Mouse (Mus musculus) cerebellum, adult 11-12 months (tissue): ENCODE data around the gene Tmem119.
"Not testable (repeated sequence)": the region's sequence is repeated elsewhere in the genome, so short reads cannot be mapped to it uniquely, and the experiment has no call there.

ENCODE experiments used
- DNase-seq: peaks from one replicate; pipeline ENCODE4 v3.0.0; 2022

Tmem119 gene

DNA sequence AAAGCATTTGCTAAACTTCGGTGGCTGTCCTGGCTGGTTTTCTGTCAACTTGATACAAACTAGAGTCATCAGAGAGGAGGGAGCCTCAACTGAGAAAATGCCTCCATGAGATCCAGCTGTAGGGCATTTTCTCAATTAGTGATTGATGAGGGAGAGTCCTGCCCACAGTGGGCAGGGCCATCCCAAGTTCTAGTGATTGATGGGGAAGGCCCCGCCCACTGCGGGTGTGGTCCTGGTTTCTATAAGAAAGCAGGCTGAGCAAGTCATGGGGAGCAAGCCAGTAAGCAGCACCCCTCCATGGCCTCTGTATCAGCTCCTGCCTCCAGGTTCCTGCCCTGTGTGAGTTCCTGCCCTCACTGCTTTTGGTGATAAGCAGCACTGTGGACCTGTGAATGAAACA, 16.2 kb downstream of the Tmem119 start:
- DNase-seq = not testable (repeated sequence)

DNA sequence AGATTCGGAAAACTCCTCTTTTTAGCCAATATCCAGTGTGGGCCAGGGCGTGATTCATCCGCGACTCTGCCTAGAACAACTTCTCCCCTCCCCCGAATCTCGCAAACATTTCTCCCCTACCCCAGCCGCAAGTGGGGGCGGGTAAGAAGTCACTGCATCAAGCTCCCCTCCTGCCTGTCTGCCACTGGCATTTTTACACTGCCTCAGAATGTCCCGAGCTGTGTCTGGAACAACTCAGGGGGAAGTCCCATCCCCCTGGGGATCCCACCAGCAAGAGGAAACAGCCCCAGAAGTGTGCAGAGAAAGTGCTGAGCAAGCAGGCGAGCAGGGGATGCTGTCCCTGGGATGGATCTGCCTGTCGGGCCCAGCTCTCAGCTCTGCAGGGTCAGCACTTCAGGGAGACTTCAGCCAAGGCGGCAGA, 16.7 kb downstream of the Tmem119 start:
- no peak for DNase-seq

DNA sequence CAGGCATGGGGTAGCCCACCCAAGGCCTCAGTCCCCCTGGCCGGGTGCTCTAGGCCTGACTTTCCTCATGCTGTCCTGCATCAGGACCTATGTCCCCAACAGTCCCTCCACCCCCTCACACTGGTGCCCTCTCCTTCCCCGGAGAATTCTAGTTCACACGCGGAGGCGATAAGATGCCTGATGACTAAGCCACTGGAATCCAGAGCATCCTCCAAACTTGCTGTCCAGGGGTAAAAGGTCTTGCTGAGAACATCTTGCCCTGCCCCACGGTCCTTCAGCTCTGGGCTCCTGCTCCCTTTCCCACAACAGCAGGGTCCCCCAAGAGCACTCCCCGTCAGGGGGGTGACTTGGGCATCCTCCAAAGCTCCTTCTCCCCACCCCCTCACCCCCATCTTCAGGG, 17.7 kb downstream of the Tmem119 start:
- no peak for DNase-seq

DNA sequence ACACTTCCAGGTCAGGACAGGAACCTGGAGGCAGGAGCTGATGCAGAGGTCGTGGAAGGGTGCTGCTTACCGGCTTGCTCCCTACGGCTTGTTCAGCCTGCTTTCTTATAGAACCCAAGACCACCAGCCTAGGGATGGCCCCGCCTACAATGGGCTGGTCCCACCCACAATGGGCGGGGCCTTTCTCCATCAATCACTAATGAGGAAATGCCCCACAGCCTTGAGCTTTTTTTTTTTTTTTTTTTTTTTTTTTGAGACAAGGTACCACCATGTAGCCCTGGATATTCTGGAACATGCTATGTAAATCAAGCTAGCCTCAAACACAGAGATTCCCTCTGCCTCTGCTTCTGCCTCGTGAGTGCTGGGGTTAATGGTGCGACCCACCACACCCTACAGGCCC, 18.4 kb downstream of the Tmem119 start:
- no peak for DNase-seq

DNA sequence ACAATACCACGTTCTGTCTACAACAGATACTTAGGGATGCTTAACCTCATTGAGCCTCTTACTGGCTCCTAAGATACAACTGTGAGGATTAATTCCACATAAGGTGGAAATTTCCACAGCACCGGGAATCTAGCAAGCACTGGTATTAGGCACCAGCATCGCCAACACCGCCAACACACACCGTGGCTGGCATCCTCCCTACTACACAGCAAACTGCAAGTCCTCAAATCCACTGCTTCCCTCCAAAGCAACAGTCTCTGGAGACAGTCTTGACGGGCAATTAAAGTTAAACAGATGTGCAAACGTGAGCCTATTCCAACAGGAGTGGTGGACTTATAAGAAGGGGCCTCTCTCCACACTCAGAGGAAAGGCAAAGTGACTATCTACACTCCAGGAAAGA, 19.1 kb downstream of the Tmem119 start:
- DNase-seq = no peak

DNA sequence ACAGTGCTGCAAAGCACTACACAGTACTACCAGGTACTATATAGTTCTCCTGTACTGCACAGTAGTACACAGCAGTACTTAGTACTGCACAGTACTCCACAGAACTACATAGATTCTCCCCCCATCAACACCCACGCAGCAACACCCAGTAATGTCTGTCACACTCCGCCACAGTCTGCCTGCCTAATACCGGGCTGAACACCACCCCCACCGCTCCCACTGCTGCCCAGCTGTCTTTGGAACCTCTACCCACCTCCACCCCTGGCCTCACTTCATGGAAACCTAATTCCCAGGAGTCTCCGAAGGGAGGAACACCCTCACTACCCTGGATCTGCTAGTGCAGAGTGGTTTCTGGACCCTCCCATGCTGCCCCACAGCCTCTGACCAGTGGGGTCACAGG, 19.6 kb downstream of the Tmem119 start:
- DNase-seq = no peak

DNA sequence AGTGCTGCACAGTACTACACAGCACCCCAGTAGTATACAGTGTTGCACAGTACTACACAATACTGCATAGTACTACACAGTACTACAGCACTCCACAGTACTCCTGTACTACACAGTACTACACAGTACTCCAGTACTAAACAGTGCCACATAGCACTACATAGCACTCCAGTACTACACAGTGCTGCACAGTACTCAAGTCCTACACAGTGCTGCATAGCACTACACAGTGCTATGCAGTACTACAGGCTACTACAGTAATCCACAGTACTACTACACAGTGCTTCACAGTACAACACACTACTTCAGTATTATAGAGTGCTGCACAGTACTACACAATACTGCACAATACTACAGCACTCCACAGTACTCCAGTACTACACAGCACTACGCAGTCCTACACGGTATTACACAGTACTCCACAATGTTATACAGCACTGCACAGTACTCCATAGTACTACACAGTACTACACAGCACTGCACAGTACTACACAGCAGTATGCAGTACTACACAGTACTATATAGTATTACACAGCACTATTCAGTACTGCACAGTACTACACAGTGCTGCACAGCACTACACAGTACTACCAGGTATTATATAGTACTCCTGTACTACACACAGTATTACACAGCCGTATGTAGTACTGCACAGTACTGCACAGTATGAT, 20.1 kb downstream of the Tmem119 start:
- no peak for DNase-seq

DNA sequence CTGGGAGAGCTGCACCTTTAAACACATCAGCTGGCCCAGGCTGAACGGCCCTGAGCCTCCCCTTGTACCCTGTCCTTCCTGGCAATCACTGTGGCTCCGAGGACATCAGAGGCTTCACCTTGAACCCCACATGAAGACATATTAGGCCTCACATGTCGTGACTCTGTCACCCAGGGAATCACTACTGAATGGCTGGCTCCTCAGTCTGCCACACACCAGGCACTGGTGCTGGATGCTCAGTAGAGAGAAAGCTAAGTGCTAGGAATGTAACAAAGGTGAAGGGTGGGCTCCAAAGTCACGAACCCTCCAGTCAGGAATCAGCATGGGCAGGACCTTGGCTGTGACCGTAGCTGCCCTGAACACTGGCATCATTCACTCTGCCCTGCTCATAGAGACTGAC, 20.7 kb downstream of the Tmem119 start:
- no peak for DNase-seq

DNA sequence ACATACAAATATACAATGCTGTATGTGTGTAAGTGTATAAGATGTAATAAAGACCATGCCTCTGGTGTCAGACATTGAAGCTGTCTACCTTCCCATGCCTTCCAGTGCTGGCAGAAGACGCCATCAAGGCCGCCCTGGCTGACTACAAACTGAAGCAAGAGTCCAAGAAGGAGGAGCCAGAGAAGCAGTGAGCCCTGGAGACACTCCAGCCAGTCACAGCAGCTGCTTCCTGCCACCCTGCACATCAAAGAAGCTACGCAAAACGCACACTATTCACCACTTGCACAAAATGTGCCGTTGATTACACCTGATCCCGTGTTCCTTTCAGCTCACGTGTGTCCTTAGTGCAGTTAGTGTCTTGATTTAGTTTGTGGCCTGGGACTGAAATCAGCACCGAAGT, 22.6 kb downstream of the Tmem119 start:
- not testable (repeated sequence) for DNase-seq

DNA sequence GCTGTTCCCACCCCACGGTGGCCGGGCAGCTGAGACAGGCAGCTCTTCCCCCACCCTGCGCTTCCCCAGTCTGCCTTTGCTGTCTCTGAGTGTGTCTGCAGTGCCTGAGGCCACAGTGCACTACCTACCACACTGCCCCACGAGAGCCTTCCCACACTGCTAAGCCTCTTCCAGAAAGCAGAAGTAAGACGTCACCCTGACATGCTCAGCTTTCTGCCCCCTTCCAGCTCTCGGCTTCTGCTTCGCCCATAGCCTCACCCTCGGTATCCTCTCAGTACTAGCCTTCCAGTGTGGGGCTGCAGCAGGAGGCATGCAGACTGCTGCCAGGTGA, 23.5 kb downstream of the Tmem119 start:
- DNase-seq = no peak

DNA sequence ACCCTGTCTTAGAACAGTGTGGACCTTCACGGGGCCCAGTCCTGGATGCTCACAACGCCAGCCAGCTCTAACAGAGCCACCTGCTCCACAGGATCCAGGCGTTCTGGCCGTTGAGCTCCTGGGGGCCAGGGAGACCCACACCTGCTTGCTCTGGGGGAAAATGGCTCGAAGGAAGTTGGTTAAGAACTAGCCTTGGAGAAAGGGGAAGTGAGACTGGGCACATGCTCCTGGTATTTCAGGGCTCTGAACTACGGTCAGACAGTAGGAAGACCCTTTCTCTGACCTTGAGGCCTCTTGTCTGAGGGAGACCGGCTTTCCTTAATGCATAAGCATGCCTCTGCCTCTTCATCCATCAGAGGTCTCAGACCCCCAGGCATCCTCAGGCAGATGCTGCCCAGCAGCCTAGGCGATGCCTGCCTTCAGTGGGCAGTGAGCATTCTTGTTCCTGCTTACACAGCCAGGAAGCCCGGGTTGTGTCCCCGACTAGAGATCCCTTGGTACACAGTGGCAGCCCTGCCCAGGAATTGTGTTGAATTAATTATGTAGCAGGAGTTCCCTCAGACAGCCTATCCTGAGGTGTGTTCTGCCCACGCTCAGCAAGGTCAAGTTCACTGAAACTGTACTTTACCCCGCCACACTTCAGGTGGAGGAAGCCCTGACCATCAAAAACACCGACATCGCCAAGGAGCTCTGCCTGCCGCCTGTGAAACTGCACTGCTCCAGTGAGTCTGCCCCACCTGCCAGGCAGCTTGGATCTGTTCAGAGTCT, 24.0 kb downstream of the Tmem119 start:
- no peak for DNase-seq

DNA sequence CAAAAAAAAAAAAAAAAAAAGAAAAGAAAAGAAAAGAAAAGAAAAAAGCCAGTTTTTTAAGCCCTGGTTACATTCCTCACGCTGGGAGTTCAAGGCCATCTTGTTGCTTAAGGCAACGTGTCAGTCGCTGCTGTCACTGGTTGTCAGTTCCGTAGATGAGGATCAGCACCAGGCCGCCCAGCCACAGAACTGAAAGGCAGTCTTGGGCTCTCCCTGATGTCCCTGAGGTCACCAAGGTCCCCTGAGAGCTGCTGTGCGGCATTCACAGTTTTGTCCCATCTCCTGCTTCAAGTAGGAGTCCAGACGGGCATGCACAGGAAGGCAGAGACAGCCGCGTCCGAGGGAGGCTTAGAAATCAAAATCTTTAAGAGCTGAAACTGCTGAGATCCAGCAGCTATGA, 24.7 kb downstream of the Tmem119 start:
- no peak for DNase-seq

DNA sequence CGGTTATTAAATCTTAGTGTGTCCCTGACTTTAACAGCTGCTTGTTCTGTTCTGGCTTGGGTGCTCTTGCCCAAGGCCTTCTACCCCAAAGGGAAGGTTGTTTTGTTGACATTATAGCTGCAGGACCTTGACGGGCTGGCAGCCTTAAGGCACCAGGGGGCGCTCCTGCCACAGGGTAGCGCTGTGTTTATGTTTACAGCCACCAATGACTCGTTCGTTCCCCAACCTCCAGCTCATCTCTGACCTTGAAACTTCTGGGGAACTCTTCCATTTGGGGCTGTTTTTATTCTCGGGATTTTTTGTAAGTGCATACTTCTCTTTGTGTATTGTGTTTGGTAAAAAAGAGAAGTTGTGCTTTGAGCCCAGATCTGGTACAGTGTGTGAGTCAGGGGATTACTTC, 26.7 kb downstream of the Tmem119 start:
- peak; percentile 70 for DNase-seq

DNA sequence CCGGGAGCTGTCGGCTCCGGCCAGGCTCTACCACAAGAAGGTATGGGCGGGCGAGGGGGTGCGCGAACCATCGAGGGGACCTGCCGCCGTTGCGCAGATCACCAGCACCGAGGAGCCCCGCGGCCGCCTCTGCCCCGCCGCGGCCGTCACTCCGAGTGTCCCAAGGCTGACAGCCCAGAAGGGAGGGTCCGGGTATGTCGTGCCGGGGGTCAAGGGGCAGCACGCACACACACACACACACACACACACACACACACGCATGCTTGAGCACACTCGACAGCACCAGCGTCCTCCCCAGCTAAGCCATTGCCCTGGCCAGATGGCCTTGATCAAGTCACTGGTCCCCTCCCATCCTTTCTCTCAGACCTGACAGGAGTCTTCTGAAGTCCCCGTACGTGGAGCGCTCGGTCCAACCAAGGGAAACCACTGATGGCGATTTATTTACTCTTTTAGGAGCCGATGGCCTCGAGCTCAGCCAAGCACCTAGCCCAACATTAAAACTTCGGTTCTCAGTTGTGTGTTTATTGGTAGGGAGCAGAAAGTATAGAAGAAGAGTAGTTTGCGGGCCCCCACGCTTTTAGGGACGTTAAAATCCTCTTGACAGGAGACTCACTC, 27.3 kb downstream of the Tmem119 start:
- DNase-seq = no peak

DNA sequence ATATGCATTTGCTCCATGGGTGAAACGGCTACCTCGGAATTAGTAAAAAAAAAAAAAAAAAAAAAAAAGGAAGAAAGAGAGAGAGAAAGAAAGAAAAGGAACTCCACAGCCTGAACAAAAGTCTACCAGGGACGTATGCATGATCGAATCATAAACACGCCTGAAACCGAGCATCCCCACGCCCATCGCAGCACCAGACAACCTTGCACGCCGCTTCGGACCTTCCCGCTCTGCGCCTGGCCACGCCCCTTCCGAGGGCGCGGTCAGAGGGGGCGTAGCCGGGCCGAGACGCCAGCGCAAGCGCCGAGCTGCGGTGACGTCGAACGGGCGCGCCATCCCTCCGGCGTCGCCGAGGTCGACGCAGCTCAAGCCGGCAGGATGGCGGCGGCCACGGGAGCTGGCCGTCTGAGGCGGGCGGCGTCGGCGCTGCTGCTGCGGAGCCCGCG, 27.8 kb downstream of the Tmem119 start, which contains the start of the genes Sart3 and Iscu:
Sart3 (minus strand) TSS at position 61 of the 446 bp plus-strand sequence.
Iscu (plus strand) TSS at position 299 of the 446 bp plus-strand sequence.
- DNase-seq = peak; percentile 95

DNA sequence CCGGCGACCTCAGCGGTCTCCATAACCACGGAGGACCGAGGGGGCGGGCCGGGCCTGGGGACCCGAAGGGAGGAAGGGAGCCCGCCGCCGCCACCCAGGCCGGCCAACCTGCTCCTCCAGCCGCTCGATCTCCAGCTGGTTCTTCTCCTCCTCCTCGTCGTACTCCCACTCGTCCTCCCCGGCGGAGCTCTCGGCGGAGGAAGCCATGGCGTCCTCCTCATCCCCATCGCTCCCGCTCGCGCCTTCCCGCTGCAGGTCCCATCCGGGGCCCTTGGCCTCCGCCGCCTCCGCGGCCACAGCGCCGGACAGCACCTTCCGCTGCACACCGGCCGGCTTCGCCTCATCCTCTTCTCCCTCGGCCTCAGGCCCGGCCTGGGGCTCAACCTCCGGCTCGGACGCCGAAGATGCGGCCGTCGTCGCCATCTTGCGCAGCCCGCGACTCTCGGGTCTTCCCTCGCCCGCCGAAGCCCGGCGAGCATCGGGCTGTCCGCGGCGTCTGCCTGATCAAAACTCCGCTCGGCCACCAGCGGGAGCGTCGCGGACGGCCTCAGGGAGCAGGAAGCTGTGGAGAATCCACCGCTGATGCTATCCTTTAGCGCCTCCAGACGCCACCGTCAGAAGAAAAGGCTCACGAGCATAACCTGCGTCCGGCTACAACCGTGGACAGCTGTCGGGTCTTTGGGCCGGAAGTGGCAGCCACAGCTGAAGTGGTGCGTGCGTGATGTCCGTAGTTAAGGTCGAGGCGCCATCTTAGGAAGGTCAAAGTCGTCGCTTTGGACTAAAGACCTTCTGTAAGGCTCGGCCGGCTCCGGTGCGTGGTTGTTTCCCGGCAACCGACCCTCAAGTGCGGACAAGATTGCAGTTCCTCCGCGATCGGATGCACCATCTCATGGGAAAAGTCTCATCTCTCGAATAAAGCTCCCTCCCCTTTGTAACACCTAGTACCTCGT, 28.8 kb downstream of the Tmem119 start:
- DNase-seq = peak; percentile 89

DNA sequence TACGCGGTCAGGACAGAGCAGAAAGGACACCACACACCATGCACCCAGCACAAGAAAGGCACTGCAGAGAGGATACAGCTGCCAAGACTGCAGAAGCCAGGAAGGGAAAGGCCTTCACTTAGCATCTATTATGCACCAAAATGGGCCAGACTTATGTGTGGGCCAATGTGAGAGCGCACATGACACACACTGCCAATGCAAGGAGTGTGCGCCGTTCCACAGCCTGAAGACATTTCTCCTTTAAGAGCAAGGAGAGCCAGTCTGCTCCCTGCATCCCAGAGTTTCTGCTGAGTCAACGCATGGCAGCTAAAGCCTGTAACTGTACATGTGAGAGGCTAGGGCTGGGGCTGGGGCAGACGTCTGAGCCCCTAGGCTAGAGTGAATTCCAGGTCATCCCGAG, 31.5 kb downstream of the Tmem119 start:
- no peak for DNase-seq

DNA sequence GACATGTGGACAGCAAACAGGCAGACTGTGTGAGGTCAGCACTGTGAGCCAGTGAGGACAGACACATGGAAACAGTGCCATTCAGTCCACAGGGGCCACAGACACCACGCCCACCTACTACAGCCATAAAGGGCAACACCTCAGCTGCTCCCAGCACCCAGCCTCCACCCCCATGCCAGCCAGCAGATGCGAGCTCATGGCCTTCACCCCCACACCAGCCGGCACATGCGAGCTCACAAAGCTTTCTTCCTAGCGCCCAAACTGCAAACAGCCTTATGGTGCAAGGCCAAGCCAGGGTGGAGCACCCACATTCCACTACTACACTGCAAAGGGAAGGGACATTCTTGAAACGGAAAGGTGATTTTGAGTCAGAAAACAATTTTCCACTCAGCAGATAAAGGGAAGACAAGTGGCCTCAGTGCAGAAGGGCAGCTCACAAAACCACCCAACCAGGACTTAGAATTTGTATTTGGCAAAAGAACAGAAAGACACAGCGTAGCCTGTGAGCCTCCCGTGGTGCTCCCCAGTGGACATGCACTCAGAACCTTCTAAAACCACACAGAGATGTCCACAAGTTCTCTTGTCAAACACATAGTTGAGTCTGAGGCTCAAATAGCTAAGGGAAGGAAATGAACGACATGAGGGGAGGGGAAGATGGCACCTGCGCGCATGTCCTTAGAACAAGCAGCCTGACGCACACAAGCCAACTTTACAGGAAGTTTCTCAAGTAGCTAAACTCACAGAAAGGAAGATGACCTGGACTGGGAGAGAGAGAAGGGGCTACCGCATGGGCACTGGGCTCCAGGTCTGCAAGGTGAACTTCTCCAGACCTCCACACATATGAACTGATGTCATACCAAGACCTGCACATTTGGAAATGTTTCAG, 34.4 kb downstream of the Tmem119 start:
- DNase-seq = no peak

DNA sequence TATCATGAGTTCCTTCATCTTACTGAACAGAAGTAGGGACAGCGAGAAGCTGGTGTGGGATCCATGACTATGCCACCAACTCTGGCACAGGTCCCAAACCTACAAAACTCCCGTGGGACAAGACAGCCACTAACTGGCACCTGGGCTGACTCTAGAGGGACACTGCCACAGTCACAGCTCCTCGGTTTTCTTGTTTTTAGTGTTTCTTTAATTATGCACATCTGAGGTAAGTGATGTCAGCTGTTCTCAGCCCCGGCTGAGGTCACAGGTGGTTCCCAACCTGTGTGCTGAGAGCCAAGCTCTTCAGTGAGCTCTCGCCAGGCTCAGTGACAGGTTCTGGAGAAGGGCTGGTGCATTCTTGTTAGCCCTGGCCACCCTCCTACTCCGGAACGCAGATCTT, 35.9 kb downstream of the Tmem119 start:
- no peak for DNase-seq

DNA sequence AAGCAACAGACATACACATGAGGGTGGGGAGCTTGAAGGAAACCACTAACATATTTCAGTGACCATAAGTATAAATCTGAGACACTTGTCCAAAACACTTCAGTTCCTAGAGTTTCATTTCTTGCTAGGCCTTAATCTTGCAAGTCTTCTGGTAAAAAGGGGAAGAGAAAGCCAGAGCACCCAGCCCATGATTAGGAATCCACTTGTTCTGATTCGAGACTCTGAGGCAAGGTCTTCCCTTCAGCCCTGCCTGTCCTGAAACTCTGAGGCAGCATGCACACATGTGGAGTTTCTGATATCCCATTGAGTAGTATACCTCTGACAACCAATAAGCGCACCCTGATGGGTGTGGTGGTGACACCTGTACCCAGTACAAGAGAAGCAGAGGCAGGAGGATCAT, 38.7 kb downstream of the Tmem119 start:
- no peak for DNase-seq

DNA sequence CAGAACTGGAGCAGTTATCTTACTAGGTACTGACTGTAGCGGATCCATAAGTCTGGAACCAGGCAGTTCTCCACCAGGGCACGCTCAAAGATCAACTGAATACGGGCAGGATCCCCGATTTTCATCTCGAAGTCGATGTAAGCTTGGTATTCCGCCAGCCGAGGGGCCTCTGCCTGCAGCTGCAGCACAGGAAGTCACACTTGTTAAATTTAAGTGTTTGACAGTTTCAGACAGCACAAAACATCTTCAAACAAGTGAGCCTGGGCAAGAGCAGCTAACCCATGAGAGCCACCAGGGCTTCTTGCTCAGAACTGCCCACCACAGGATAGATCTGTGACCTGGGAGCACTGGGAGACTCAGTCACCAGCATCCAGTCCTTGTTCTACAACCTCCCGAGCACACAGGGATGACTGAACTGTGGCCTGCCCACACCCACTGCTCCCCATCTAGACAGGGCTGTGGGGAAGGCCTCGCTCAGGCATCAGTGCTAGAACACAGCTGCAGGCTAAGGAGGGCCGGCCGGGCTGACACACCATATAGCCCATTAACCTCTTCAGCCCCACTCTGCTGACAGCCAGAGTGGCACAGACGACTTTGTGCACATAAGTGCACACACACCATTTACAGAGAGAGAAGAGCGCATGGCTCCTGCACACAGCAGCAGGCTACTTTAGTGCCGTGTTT, 44.8 kb downstream of the Tmem119 start:
- DNase-seq = no peak
